Mouse (Mus musculus) embryonic facial prominence, embryonic 14.5 days (tissue): ENCODE results near the gene Cenpa. TPM values are rescaled to one million over a fixed set of nuclear protein-coding genes. Genes with fewer than 3 reads are reported as not detected.

ENCODE experiments used
- ATAC-seq: fragments of 200-750 bp; cut with Nextera tagmentation; 2 replicates; pipeline ENCODE4 v1.8.0; 2017; ENCODE audit warnings: low read depth, moderate number of reproducible peaks, moderate TSS enrichment
- DNase-seq: peaks from one replicate; pipeline ENCODE4 v3.0.0-alpha.2; 2015; ENCODE audit warnings: low spot score
- H3K27ac ChIP-seq: fragments of 300-500 bp; sonication (generic); replicated peaks from 2 replicates; pipeline ENCODE4 v1.5.1; 2014; ENCODE audit warnings: low read depth, mild to moderate bottlenecking, low read length, moderate library complexity
- H3K27me3 ChIP-seq: fragments of 300-500 bp; sonication (generic); replicated peaks from 2 replicates; pipeline ENCODE4 v1.6.1; 2014; ENCODE audit warnings: low read length; ENCODE audit not compliant: control insufficient read depth, insufficient read depth
- H3K36me3 ChIP-seq: fragments of 300-500 bp; sonication (generic); 2 replicates; pipeline ENCODE4 v1.6.1; 2014; ENCODE audit warnings: low read length, mixed read lengths; ENCODE audit not compliant: control insufficient read depth, insufficient read depth
- H3K4me1 ChIP-seq: fragments of 300-500 bp; sonication (generic); 2 replicates; pipeline ENCODE4 v1.6.1; 2014; ENCODE audit warnings: antibody characterized with exemption, low read length; ENCODE audit not compliant: control insufficient read depth, insufficient read depth
- H3K4me2 ChIP-seq: fragments of 300-500 bp; sonication (generic); 2 replicates; pipeline ENCODE4 v1.6.1; 2014; ENCODE audit warnings: low read depth, mild to moderate bottlenecking, low read length, moderate library complexity, mixed read lengths
- H3K4me3 ChIP-seq: fragments of 300-500 bp; sonication (generic); 2 replicates; pipeline ENCODE4 v1.5.1; 2014; ENCODE audit warnings: low read depth, mild to moderate bottlenecking, low read length
- H3K9ac ChIP-seq: fragments of 300-500 bp; sonication (generic); 2 replicates; pipeline ENCODE4 v1.6.1; 2014; ENCODE audit warnings: low read depth, mild to moderate bottlenecking, low read length, moderate library complexity, mixed read lengths
- H3K9me3 ChIP-seq: fragments of 300-500 bp; sonication (generic); 2 replicates; pipeline ENCODE4 v1.6.1; 2016; ENCODE audit warnings: low read length; ENCODE audit not compliant: control insufficient read depth
- WGBS: fragments of 180-500 bp; shearing (Covaris S2); extraction: QIAGEN DNeasy Blood & Tissue Kit; methylation state at CpG from one replicate; pipeline ENCODE4 v1.1.7; 2014; 5-methylcytosine and 5-hydroxymethylcytosine counted together
- polyA plus RNA-seq: library from polyadenylated mRNA; unstranded; fragments of >200 nt; fragmentation: Nextera tagmentation; extraction: Ambion mirVana; gene quantifications from 2 replicates; pipeline ENCODE4 v1.2.1, GENCODE M21; 2014

Cenpa gene
- polyA plus RNA-seq, 1 experiment from 2014 or later = 209 TPM

GRCm38 (mm10) chr5:30630401-30630800 lies 36.2 kb upstream of the Cenpa start:
- 81% methylated on average over 6 of the region's 6 CpGs for WGBS
- ATAC-seq = no peak
- H3K4me2 ChIP-seq = no peak overlapping the region
- no peaks in the 10 kb centered on the region for H3K4me1 ChIP-seq
- DNase-seq = no peak
- H3K36me3 ChIP-seq = no peaks in the 10 kb centered on the region
- no peak overlapping the region for H3K9ac ChIP-seq
- no peaks in the 10 kb centered on the region for H3K27me3 ChIP-seq
- H3K4me3 ChIP-seq = no peak overlapping the region
- no peaks in the 10 kb centered on the region for H3K9me3 ChIP-seq
- no peak overlapping the region for H3K27ac ChIP-seq

- no peaks in the 10 kb centered on the region for H3K9me3 ChIP-seq
- no peak for ATAC-seq
- no peak overlapping the region for H3K9ac ChIP-seq
- no peak overlapping the region for H3K27ac ChIP-seq
- no peak overlapping the region for H3K4me2 ChIP-seq
- no peaks in the 10 kb centered on the region for H3K27me3 ChIP-seq
- H3K4me1 ChIP-seq = no peaks in the 10 kb centered on the region
- no peaks in the 10 kb centered on the region for H3K36me3 ChIP-seq
- H3K4me3 ChIP-seq = no peak overlapping the region
- no peak for DNase-seq
- 67% methylated on average over 1 of the region's 1 CpGs for WGBS
These were observed 34.4 kb upstream of the Cenpa start for GRCm38 (mm10) chr5:30632134-30632533.

GRCm38 (mm10) chr5:30636994-30637393 lies 29.6 kb upstream of the Cenpa start:
- Histone ChIP-seq H3K27ac (no peak overlapping the region), H3K4me2 (no peak overlapping the region), H3K9ac (no peak overlapping the region), H3K4me1 (no peaks in the 10 kb centered on the region), H3K36me3 (no peaks in the 10 kb centered on the region), H3K27me3 (no peaks in the 10 kb centered on the region), H3K9me3 (no peaks in the 10 kb centered on the region), H3K4me3 (no peak overlapping the region)
- WGBS = 33% methylated on average over 7 of the region's 7 CpGs
- DNase-seq (no peak), ATAC-seq (no peak)

- peak; percentile 81 for DNase-seq
- Histone ChIP-seq H3K36me3 (no peaks in the 10 kb centered on the region), H3K4me1 (no peaks in the 10 kb centered on the region), H3K4me3 (no peak overlapping the region), H3K4me2 (no peak overlapping the region), H3K9me3 (no peaks in the 10 kb centered on the region), H3K9ac (no peak overlapping the region), H3K27ac (no peak overlapping the region), H3K27me3 (no peaks in the 10 kb centered on the region)
- WGBS = 3% methylated on average over 6 of the region's 6 CpGs
- ATAC-seq = peak; percentile 62; the same call in 1 of the 2 replicates
These were observed 28.5 kb upstream of the Cenpa start for GRCm38 (mm10) chr5:30638041-30638440.

GRCm38 (mm10) chr5:30643477-30644179 lies 22.9 kb upstream of the Cenpa start:
- Histone ChIP-seq H3K9me3 (no peaks in the 10 kb centered on the region), H3K4me2 (no peak overlapping the region), H3K4me1 (0 out of 2 replicates have a peak, but pooled peaks cover 11% of the 10 kb centered on the region), H3K4me3 (no peak overlapping the region), H3K27me3 (no peaks in the 10 kb centered on the region), H3K36me3 (no peaks in the 10 kb centered on the region), H3K9ac (no peak overlapping the region), H3K27ac (no peak overlapping the region)
- ATAC-seq (no peak), DNase-seq (no peak)
- 64% methylated on average over 5 of the region's 5 CpGs for WGBS

- 72% methylated on average over 2 of the region's 2 CpGs for WGBS
- ATAC-seq (no peak), DNase-seq (no peak)
- Histone ChIP-seq H3K4me2 (no peak overlapping the region), H3K4me1 (peaks cover 20% of the 10 kb centered on the region), H3K36me3 (0 out of 2 replicates have a peak, but pooled peaks cover 2% of the 10 kb centered on the region), H3K4me3 (no peak overlapping the region), H3K9me3 (no peaks in the 10 kb centered on the region), H3K27me3 (no peaks in the 10 kb centered on the region), H3K9ac (no peak overlapping the region), H3K27ac (no peak overlapping the region)
These were observed 20.5 kb upstream of the Cenpa start for GRCm38 (mm10) chr5:30646036-30646435.

- peak overlapping the region; percentile 84 for H3K4me2 ChIP-seq
- WGBS = 11% methylated on average over 9 of the region's 9 CpGs
These were observed 19.2 kb upstream of the Cenpa start for GRCm38 (mm10) chr5:30647396-30647795.

GRCm38 (mm10) chr5:30647815-30648560 lies 18.6 kb upstream of the Cenpa start, which contains the start of gene Slc35f6:
Slc35f6 (plus strand) TSS chr5:30647933.
- H3K4me3 ChIP-seq = peak within 1 kb of the TSS; percentile 80
- no peaks in the 10 kb centered on the region for H3K9me3 ChIP-seq
- no peaks in the 10 kb centered on the region for H3K27me3 ChIP-seq
- DNase-seq (peak; percentile 91), ATAC-seq (peak; percentile 97)
- H3K4me2 ChIP-seq = peak within 1 kb of the TSS; percentile 84
- WGBS = under 1% methylated on average over 34 of the region's 38 CpGs
- 0 out of 2 replicates have a peak, but pooled peaks cover 12% of the 10 kb centered on the region for H3K36me3 ChIP-seq
- H3K4me1 ChIP-seq = peaks cover 20% of the 10 kb centered on the region
- peak within 1 kb of the TSS; percentile 75 for H3K9ac ChIP-seq
- peak within 1 kb of the TSS; percentile 33; the same call in 1 of the 2 replicates for H3K27ac ChIP-seq

More at GRCm38 (mm10) chr5:30647396-30647795, 19.2 kb upstream of the Cenpa start:
- Histone ChIP-seq H3K27ac (peak overlapping the region; percentile 33; the same call in 1 of the 2 replicates), H3K9me3 (no peaks in the 10 kb centered on the region), H3K4me1 (peaks cover 20% of the 10 kb centered on the region), H3K27me3 (no peaks in the 10 kb centered on the region), H3K4me3 (peak overlapping the region; percentile 80), H3K9ac (peak overlapping the region; percentile 75), H3K36me3 (0 out of 2 replicates have a peak, but pooled peaks cover 12% of the 10 kb centered on the region)
- ATAC-seq = peak; percentile 21
- peak; percentile 9 for DNase-seq
